Mouse (Mus musculus): ENCODE results near the gene Luc7l. TPM values are rescaled to one million over a fixed set of nuclear protein-coding genes. Genes with fewer than 3 reads are reported as not detected.
"Not testable (repeated sequence)": the region's sequence is repeated elsewhere in the genome, so short reads cannot be mapped to it uniquely, and the experiment has no call there.

The Luc7l gene
- polyA plus RNA-seq, 1 experiment from 2014 or later: 42.2 TPM

DNA sequence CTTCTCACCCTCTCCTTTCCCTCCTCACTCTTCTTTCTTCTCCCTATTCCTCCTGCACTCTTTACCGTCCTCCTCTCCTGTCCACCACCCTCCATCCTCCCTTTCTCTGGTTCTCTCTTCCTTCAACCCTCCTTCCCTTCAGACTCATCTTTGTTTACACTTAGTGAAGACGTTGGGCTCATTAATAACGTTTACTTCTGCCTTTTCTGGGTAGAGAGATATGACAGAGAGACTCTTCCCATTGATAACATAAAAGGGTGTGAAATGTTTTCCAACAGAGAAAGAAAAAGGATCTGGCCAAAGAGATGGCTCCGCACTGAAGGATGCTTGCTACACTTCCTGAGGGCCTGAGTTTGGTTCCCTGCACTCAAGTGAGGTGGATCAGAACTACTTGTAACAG, 36.8 kb downstream of the Luc7l start:
- Histone ChIP-seq H3K36me3 (ENCODE audit: insufficient read depth, low read length) (0 out of 2 replicates have a peak, but pooled peaks cover 7% of the 10 kb centered on the region), H3K4me1 (ENCODE audit: insufficient read depth, low read depth, low read length) (no peaks in the 10 kb centered on the region), H3K9me3 (ENCODE audit: low read length) (no peaks in the 10 kb centered on the region), H3K4me2 (replicated peaks; ENCODE audit: low read depth, low read length) (no peak overlapping the region), H3K27me3 (replicated peaks; ENCODE audit: insufficient read depth, low read length) (no peaks in the 10 kb centered on the region), H3K4me3 (ENCODE audit: low read depth, low read length) (no peak overlapping the region), H3K27ac (ENCODE audit: low read length) (no peak overlapping the region), H3K9ac (replicated peaks; ENCODE audit: low read depth) (no peak overlapping the region)
- ATAC-seq (no peak), DNase-seq (ENCODE audit: low spot score) (no peak)
- TF ChIP-seq CTCF (IDR thresholded peaks at IDR 0.05) (no peak), EP300 (IDR thresholded peaks at IDR 0.05) (no peak)
- WGBS: 57% methylated on average over 4 of the region's 4 CpGs

DNA sequence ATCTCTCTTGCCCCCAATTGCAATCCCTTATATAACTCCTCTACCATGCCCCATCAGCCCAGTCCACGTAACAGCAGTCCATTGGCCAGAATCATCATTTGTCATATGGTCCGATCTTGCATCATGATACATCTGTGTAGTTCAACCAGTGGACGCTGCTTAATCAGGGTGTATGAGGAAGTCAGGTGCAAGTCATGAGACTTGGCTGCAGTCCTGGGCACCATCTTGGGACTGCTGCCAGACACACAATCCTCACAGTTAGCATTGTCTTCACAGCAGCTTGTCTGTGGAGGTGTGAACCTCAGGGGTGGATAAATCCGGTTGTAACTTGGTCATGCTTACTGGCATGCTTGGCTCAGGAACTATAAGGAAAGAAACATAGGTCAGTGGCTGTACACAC, 45.6 kb downstream of the Luc7l start:
- H3K27ac ChIP-seq (ENCODE audit: low read length); ATAC-seq; H3K9me3 ChIP-seq (ENCODE audit: low read length); H3K36me3 ChIP-seq (ENCODE audit: insufficient read depth, low read length); DNase-seq (ENCODE audit: low spot score); H3K4me2 ChIP-seq (replicated peaks; ENCODE audit: low read depth, low read length); H3K27me3 ChIP-seq (replicated peaks; ENCODE audit: insufficient read depth, low read length); H3K4me3 ChIP-seq (ENCODE audit: low read depth, low read length); H3K4me1 ChIP-seq (ENCODE audit: insufficient read depth, low read depth, low read length); H3K9ac ChIP-seq (replicated peaks; ENCODE audit: low read depth): not testable (repeated sequence)
- 89% methylated on average over 4 of the region's 4 CpGs for WGBS

GRCm38 (mm10) chr17:26314291-26314690, 61.6 kb downstream of the Luc7l start:
- TF ChIP-seq EP300 (IDR thresholded peaks at IDR 0.05): no peak
- TF ChIP-seq CTCF (IDR thresholded peaks at IDR 0.05): peak; percentile 81
- ATAC-seq: peak; percentile 76
- Histone ChIP-seq H3K4me3 (ENCODE audit: low read depth, low read length) (no peak overlapping the region), H3K36me3 (ENCODE audit: insufficient read depth, low read length) (no peaks in the 10 kb centered on the region), H3K4me2 (replicated peaks; ENCODE audit: low read depth, low read length) (no peak overlapping the region), H3K4me1 (ENCODE audit: insufficient read depth, low read depth, low read length) (no peaks in the 10 kb centered on the region; the same call in 1 of the 2 replicates), H3K9me3 (ENCODE audit: low read length) (no peaks in the 10 kb centered on the region), H3K27me3 (replicated peaks; ENCODE audit: insufficient read depth, low read length) (no peaks in the 10 kb centered on the region), H3K9ac (replicated peaks; ENCODE audit: low read depth) (no peak overlapping the region), H3K27ac (ENCODE audit: low read length) (no peak overlapping the region)
- DNase-seq (ENCODE audit: low spot score): peak; percentile 83
- WGBS: 5% methylated on average over 6 of the region's 6 CpGs

DNA sequence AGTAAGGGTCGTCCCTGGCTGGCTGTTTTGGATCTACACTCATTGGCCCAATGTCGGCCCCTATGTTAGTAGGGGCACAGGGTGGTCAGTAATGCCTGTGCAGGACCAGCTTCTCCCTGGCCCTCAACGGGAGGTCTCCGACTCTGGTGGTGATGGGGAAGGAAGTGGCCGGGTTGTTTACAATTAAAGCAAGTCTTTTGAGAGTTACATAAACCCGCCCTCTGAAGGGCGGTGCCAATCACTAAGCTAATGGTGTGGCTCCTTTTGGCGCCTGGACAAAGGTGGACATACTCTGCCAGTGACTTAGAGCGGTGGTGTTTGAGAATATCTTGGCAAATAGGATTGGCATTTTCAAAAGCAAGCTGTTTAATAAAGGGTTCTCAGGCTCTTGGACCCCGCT, 62.8 kb downstream of the Luc7l start:
- Histone ChIP-seq H3K4me3 (ENCODE audit: low read depth, low read length) (no peak overlapping the region), H3K27ac (ENCODE audit: low read length) (no peak overlapping the region), H3K27me3 (replicated peaks; ENCODE audit: insufficient read depth, low read length) (no peaks in the 10 kb centered on the region), H3K36me3 (ENCODE audit: insufficient read depth, low read length) (no peaks in the 10 kb centered on the region), H3K9ac (replicated peaks; ENCODE audit: low read depth) (no peak overlapping the region), H3K4me2 (replicated peaks; ENCODE audit: low read depth, low read length) (no peak overlapping the region), H3K9me3 (ENCODE audit: low read length) (no peaks in the 10 kb centered on the region), H3K4me1 (ENCODE audit: insufficient read depth, low read depth, low read length) (no peaks in the 10 kb centered on the region; the same call in 1 of the 2 replicates)
- ATAC-seq (peak; percentile 40), DNase-seq (ENCODE audit: low spot score) (peak; percentile 47)
- WGBS: 31% methylated on average over 10 of the region's 10 CpGs
- TF ChIP-seq CTCF (IDR thresholded peaks at IDR 0.05) (no peak), EP300 (IDR thresholded peaks at IDR 0.05) (peak; percentile 58)

GRCm38 (mm10) chr17:26318441-26318840, 65.7 kb downstream of the Luc7l start:
- ATAC-seq: no peak
- no peaks in the 10 kb centered on the region; the same call in 1 of the 2 replicates for H3K4me1 ChIP-seq (ENCODE audit: insufficient read depth, low read depth, low read length)
- no peak for DNase-seq (ENCODE audit: low spot score)
- WGBS: 85% methylated on average over 1 of the region's 1 CpGs
- no peaks in the 10 kb centered on the region for H3K27me3 ChIP-seq (replicated peaks; ENCODE audit: insufficient read depth, low read length)
- H3K36me3 ChIP-seq (ENCODE audit: insufficient read depth, low read length): no peaks in the 10 kb centered on the region
- no peak overlapping the region for H3K27ac ChIP-seq (ENCODE audit: low read length)
- H3K9ac ChIP-seq (replicated peaks; ENCODE audit: low read depth): no peak overlapping the region
- TF ChIP-seq CTCF (IDR thresholded peaks at IDR 0.05): no peak
- TF ChIP-seq EP300 (IDR thresholded peaks at IDR 0.05): no peak
- H3K9me3 ChIP-seq (ENCODE audit: low read length): no peaks in the 10 kb centered on the region
- no peak overlapping the region for H3K4me2 ChIP-seq (replicated peaks; ENCODE audit: low read depth, low read length)
- H3K4me3 ChIP-seq (ENCODE audit: low read depth, low read length): no peak overlapping the region

Other genes with a start within 250 kb of the Luc7l start
- gene Rab11fip3, start 183.3 kb upstream of the Luc7l start, polyA plus RNA-seq (2015; fragmentation: Nextera tagmentation; extraction: Ambion mirVana): 7.2 and 9.3 TPM in 2 replicates
- 18.7 and 23.8 TPM in 2 replicates for gene Decr2, start 162.6 kb upstream of the Luc7l start, polyA plus RNA-seq (2015; fragmentation: Nextera tagmentation; extraction: Ambion mirVana)
- 8.5 and 9.2 TPM in 2 replicates for gene Nme4, start 157.3 kb upstream of the Luc7l start, polyA plus RNA-seq (2015; fragmentation: Nextera tagmentation; extraction: Ambion mirVana)
- 7.9 and 9.1 TPM in 2 replicates for gene Tmem8, start 139.6 kb upstream of the Luc7l start, polyA plus RNA-seq (2015; fragmentation: Nextera tagmentation; extraction: Ambion mirVana)
- 109 and 110 TPM in 2 replicates for gene Mrpl28, start 129.4 kb upstream of the Luc7l start, polyA plus RNA-seq (2015; fragmentation: Nextera tagmentation; extraction: Ambion mirVana)
- 10.2 and 10.5 TPM in 2 replicates for gene Axin1, start 114.2 kb upstream of the Luc7l start, polyA plus RNA-seq (2015; fragmentation: Nextera tagmentation; extraction: Ambion mirVana)
- gene Pdia2, start 53.8 kb upstream of the Luc7l start, polyA plus RNA-seq (2015; fragmentation: Nextera tagmentation; extraction: Ambion mirVana): 0.40 and 0.49 TPM in 2 replicates
- gene Rgs11, start 49.9 kb upstream of the Luc7l start, polyA plus RNA-seq (2015; fragmentation: Nextera tagmentation; extraction: Ambion mirVana): 11.8 and 12.0 TPM in 2 replicates
- 22.9 and 23.8 TPM in 2 replicates for gene Arhgdig, start 45.1 kb upstream of the Luc7l start, polyA plus RNA-seq (2015; fragmentation: Nextera tagmentation; extraction: Ambion mirVana)
- gene Fam234a, start 8.7 kb upstream of the Luc7l start, polyA plus RNA-seq (2015; fragmentation: Nextera tagmentation; extraction: Ambion mirVana): 71.2 and 71.8 TPM in 2 replicates
- 0.98 and 1.5 TPM in 2 replicates for gene Neurl1b, start 161.9 kb downstream of the Luc7l start, polyA plus RNA-seq (2015; fragmentation: Nextera tagmentation; extraction: Ambion mirVana)

Data from lung, postnatal 0 days (tissue).